In genomic region chr3:123089297-123090020, GRCm38 (mm10) we compare ENCODE assay signal across 21 mouse cellular contexts. TPM values are rescaled to one million over a fixed set of nuclear protein-coding genes. Genes with fewer than 3 reads are reported as not detected.
DNase-seq lines count a peak whose midpoint lies in the region; ATAC-seq and TF ChIP-seq lines count a peak whose summit lies in the region.
"Had no signal": no experiment of that assay in that cellular context is flagged by ENCODE, and none has a peak within 500 bp of the region (broad histone marks: within the 10 kb centered on the region; RNA-seq: fewer than 3 reads in every experiment).

No protein-coding gene starts in this region.

- H3K4me2 ChIP-seq in embryonic facial prominence, embryonic 12.5 days (replicated peaks) = no peak overlapping the region
- H3K4me2 ChIP-seq: forebrain, embryonic 15.5 days; hindbrain, embryonic 12.5 days had no signal

- no peak overlapping the region for H3K9ac ChIP-seq in embryonic facial prominence, embryonic 12.5 days
- H3K9ac ChIP-seq: forebrain, embryonic 15.5 days; hindbrain, embryonic 12.5 days had no signal

- no peaks in the 10 kb centered on the region for H3K9me3 ChIP-seq in embryonic facial prominence, embryonic 12.5 days
- H3K9me3 ChIP-seq in embryonic facial prominence, embryonic 10.5 days = no peaks in the 10 kb centered on the region
- no peaks in the 10 kb centered on the region for H3K9me3 ChIP-seq in heart, embryonic 10.5 days
- H3K9me3 ChIP-seq: forebrain, embryonic 15.5 days; G1E; hindbrain, embryonic 12.5 days had no signal

- H3K27me3 ChIP-seq in embryonic facial prominence, embryonic 12.5 days = no peaks in the 10 kb centered on the region
- H3K27me3 ChIP-seq in embryonic facial prominence, embryonic 10.5 days (replicated peaks; ENCODE audit: low read depth, poor library complexity, severe bottlenecking) = no peaks in the 10 kb centered on the region
- H3K27me3 ChIP-seq in heart, embryonic 10.5 days (ENCODE audit: insufficient read depth, poor library complexity, severe bottlenecking) = no peaks in the 10 kb centered on the region
- H3K27me3 ChIP-seq in testis, adult 2 months (ENCODE audit: control insufficient read depth, insufficient read depth, low read length) = no peaks in the 10 kb centered on the region
- H3K27me3 ChIP-seq: forebrain, embryonic 15.5 days; hindbrain, embryonic 12.5 days had no signal

- TF ChIP-seq CTCF in testis, adult 2 months (IDR thresholded peaks at IDR 0.05; ENCODE audit: control insufficient read depth, insufficient read depth, insufficient replicate concordance, low read depth, low read length) = no peak

- no peak overlapping the region for H3K4me3 ChIP-seq in embryonic facial prominence, embryonic 12.5 days
- H3K4me3 ChIP-seq in embryonic facial prominence, embryonic 10.5 days = no peak overlapping the region
- no peak overlapping the region for H3K4me3 ChIP-seq in heart, embryonic 10.5 days
- no peak overlapping the region for H3K4me3 ChIP-seq in testis, adult 2 months (ENCODE audit: control insufficient read depth, low read depth, low read length)
- H3K4me3 ChIP-seq: forebrain, embryonic 15.5 days; hindbrain, embryonic 12.5 days had no signal

- no peaks in the 10 kb centered on the region for H3K36me3 ChIP-seq in embryonic facial prominence, embryonic 12.5 days
- no peaks in the 10 kb centered on the region for H3K36me3 ChIP-seq in embryonic facial prominence, embryonic 10.5 days (replicated peaks)
- H3K36me3 ChIP-seq in heart, embryonic 10.5 days = no peaks in the 10 kb centered on the region
- no peaks in the 10 kb centered on the region for H3K36me3 ChIP-seq in testis, adult 2 months (ENCODE audit: control insufficient read depth, insufficient read depth, low read length)
- H3K36me3 ChIP-seq: forebrain, embryonic 15.5 days; G1E; hindbrain, embryonic 12.5 days had no signal

- H3K27ac ChIP-seq in embryonic facial prominence, embryonic 12.5 days = 0 out of 2 replicates have a peak overlapping the region, but pooled peaks have one; percentile 6
- no peak overlapping the region for H3K27ac ChIP-seq in embryonic facial prominence, embryonic 10.5 days (replicated peaks)
- peak overlapping the region; percentile 52 for H3K27ac ChIP-seq in heart, embryonic 10.5 days
- H3K27ac ChIP-seq in testis, adult 2 months (ENCODE audit: control insufficient read depth, insufficient read depth, low read depth, low read length) = peak overlapping the region; percentile 15; the same call in 1 of the 2 replicates
- H3K27ac ChIP-seq: forebrain, embryonic 15.5 days; hindbrain, embryonic 12.5 days had no signal

- H3K4me1 ChIP-seq in embryonic facial prominence, embryonic 12.5 days = peaks cover 14% of the 10 kb centered on the region; the same call in 1 of the 2 replicates
- H3K4me1 ChIP-seq in embryonic facial prominence, embryonic 10.5 days = peaks cover 36% of the 10 kb centered on the region
- H3K4me1 ChIP-seq in heart, embryonic 10.5 days = peaks cover 32% of the 10 kb centered on the region
- H3K4me1 ChIP-seq in testis, adult 2 months (ENCODE audit: control insufficient read depth, insufficient read depth, low read length) = peaks cover 2% of the 10 kb centered on the region; the same call in 1 of the 2 replicates

- TF ChIP-seq POLR2A in testis, adult 2 months (IDR thresholded peaks at IDR 0.05; ENCODE audit: control insufficient read depth, low read depth, low read length) = no peak

- DNase-seq in embryonic facial prominence, embryonic 10.5 days (ENCODE audit: low spot score) = no peak
- peak; percentile 62 for DNase-seq in heart, embryonic 10.5 days (ENCODE audit: low spot score)
- DNase-seq in heart, postnatal 36 days = no peak
- no peak for DNase-seq in testis, postnatal 14 days (ENCODE audit: low spot score)
- DNase-seq in urinary bladder, postnatal 10 days (ENCODE audit: low spot score) = no peak
- DNase-seq: adrenal gland, adult 8-10 months; adrenal gland, postnatal 36 days; B cell, adult 2 months; cerebellum, adult 2 months; cerebellum, postnatal 10 days; gastrocnemius, postnatal 14 days; kidney, adult 18-20 months had no signal

- ATAC-seq in embryonic facial prominence, embryonic 12.5 days (ENCODE audit: insufficient number of reproducible peaks, insufficient read depth, low FRiP score, low TSS enrichment) = no peak
- ATAC-seq: CD4-positive, CD25-positive, alpha-beta regulatory T cell, adult 4 months; forebrain, embryonic 15.5 days; hindbrain, embryonic 16.5 days; inflammation-experienced regulatory T-cells, adult 6 months had no signal

- intact Hi-C loops in heart, postnatal 36 days (cut with DNase I) = no loop called here

- 75% methylated on average over 11 of the region's 11 CpGs for WGBS in embryonic facial prominence, embryonic 12.5 days
- 82% methylated on average over 11 of the region's 11 CpGs for WGBS in embryonic facial prominence, embryonic 10.5 days
- WGBS in heart, embryonic 10.5 days = 73% methylated on average over 11 of the region's 11 CpGs

RNA-seq across cellular contexts. Expression of gene Myoz2, which starts 54.6 kb away (rescaled TPM):
- polyA plus RNA-seq in embryonic facial prominence, embryonic 12.5 days (2016; fragmentation: Nextera tagmentation; extraction: Ambion mirVana) = 3.3 and 4.1 TPM in 2 replicates
- polyA plus RNA-seq in embryonic facial prominence, embryonic 10.5 days (2016; fragmentation: Nextera tagmentation; extraction: Ambion mirVana) = not detected in 2 replicates
- 24.0 and 70.2 TPM in 2 replicates for polyA plus RNA-seq in heart, embryonic 10.5 days (2016; fragmentation: Nextera tagmentation; extraction: Ambion mirVana)
- 1,000 to 10,000 TPM; 2,084 to 2,239 TPM for total RNA-seq in heart, postnatal 36 days (2021)
- 0.75 TPM in 2 replicates for polyA plus RNA-seq in testis, adult 2 months (2012; rRNA removed)
- polyA plus RNA-seq: forebrain, embryonic 11.5 days; forebrain, embryonic 15.5 days; G1E; inflammation-experienced regulatory T-cells, adult 6 months had no signal
